Mouse (Mus musculus): ENCODE data around the gene Pcgf1. TPM values are rescaled to one million over a fixed set of nuclear protein-coding genes. Genes with fewer than 3 reads are reported as not detected.

The Pcgf1 gene
- total RNA-seq, 2 experiments from 2014 or later: 16.6 to 37.5 TPM

- ATAC-seq (ENCODE audit: poor library complexity, severe bottlenecking): peak; percentile 88
Measured at GRCm38 (mm10) chr6:83120930-83121862, 43.5 kb downstream of the Pcgf1 start, which contains the start of gene Wbp1. Gene Wbp1 (minus strand): TSS chr6:83121559.

GRCm38 (mm10) chr6:83121863-83122710 is 44.4 kb downstream of the Pcgf1 start:
- peak; percentile 30 for ATAC-seq (ENCODE audit: poor library complexity, severe bottlenecking)

- ATAC-seq (ENCODE audit: poor library complexity, severe bottlenecking): no peak
Measured at GRCm38 (mm10) chr6:83122961-83123360, 45.3 kb downstream of the Pcgf1 start.

- peak; percentile 59 for ATAC-seq (ENCODE audit: poor library complexity, severe bottlenecking)
Measured at GRCm38 (mm10) chr6:83124851-83125312, 47.2 kb downstream of the Pcgf1 start.

GRCm38 (mm10) chr6:83125331-83125730 is 47.7 kb downstream of the Pcgf1 start, which contains the start of gene Ino80b:
Gene Ino80b (minus strand): TSS chr6:83125431.
- ATAC-seq (ENCODE audit: poor library complexity, severe bottlenecking): no peak

- no peak for ATAC-seq (ENCODE audit: poor library complexity, severe bottlenecking)
Measured at GRCm38 (mm10) chr6:83127419-83127818, 49.8 kb downstream of the Pcgf1 start.

Other genes with a start within 250 kb of the Pcgf1 start
- gene Sema4f, start 138.1 kb upstream of the Pcgf1 start, total RNA-seq (2015): 1.4 and 2.5 TPM in 2 replicates
- 0.29 and 1.6 TPM in 2 replicates for gene Sema4f, start 138.1 kb upstream of the Pcgf1 start, total RNA-seq (2017)
- gene M1ap, start 131.0 kb upstream of the Pcgf1 start, total RNA-seq (2015): 0.98 and 1.1 TPM in 2 replicates
- gene M1ap, start 131.0 kb upstream of the Pcgf1 start, total RNA-seq (2017): 1.5 and 3.5 TPM in 2 replicates
- 10.2 and 12.3 TPM in 2 replicates for gene Dok1, start 44.4 kb upstream of the Pcgf1 start, total RNA-seq (2015)
- 23.5 and 26.8 TPM in 2 replicates for gene Dok1, start 44.4 kb upstream of the Pcgf1 start, total RNA-seq (2017)
- gene Loxl3, start 43.7 kb upstream of the Pcgf1 start, total RNA-seq (2015): 0.30 and 0.65 TPM in 2 replicates
- 0.44 and 1.4 TPM in 2 replicates for gene Loxl3, start 43.7 kb upstream of the Pcgf1 start, total RNA-seq (2017)
- 156 and 191 TPM in 2 replicates for gene Aup1, start 23.3 kb upstream of the Pcgf1 start, total RNA-seq (2015)
- gene Aup1, start 23.3 kb upstream of the Pcgf1 start, total RNA-seq (2017): 143 and 168 TPM in 2 replicates
- gene Htra2, start 22.6 kb upstream of the Pcgf1 start, total RNA-seq (2015): 53.9 and 55.6 TPM in 2 replicates
- gene Htra2, start 22.6 kb upstream of the Pcgf1 start, total RNA-seq (2017): 34.1 and 41.4 TPM in 2 replicates
- 2.2 and 2.3 TPM in 2 replicates for gene Dqx1, start 20.0 kb upstream of the Pcgf1 start, total RNA-seq (2015)
- 0.62 and 1.2 TPM in 2 replicates for gene Dqx1, start 20.0 kb upstream of the Pcgf1 start, total RNA-seq (2017)
- gene Tlx2, start 7.6 kb upstream of the Pcgf1 start, total RNA-seq (2015): not detected in 2 replicates
- not detected in 2 replicates for gene Tlx2, start 7.6 kb upstream of the Pcgf1 start, total RNA-seq (2017)
- not detected in 2 replicates for gene Lbx2, start 8.5 kb downstream of the Pcgf1 start, total RNA-seq (2015)
- not detected in 2 replicates for gene Lbx2, start 8.5 kb downstream of the Pcgf1 start, total RNA-seq (2017)
- 2.2 and 3.9 TPM in 2 replicates for gene Ccdc142, start 23.7 kb downstream of the Pcgf1 start, total RNA-seq (2015)
- 0.22 and 3.2 TPM in 2 replicates for gene Ccdc142, start 23.7 kb downstream of the Pcgf1 start, total RNA-seq (2017)
- 0.87 and 1.3 TPM in 2 replicates for gene Gm42688, start 23.7 kb downstream of the Pcgf1 start, total RNA-seq (2015)
- gene Gm42688, start 23.7 kb downstream of the Pcgf1 start, total RNA-seq (2017): 2.9 and 3.0 TPM in 2 replicates
- 44.5 and 45.8 TPM in 2 replicates for gene Mrpl53, start 31.2 kb downstream of the Pcgf1 start, total RNA-seq (2015)
- 20.8 and 27.7 TPM in 2 replicates for gene Mrpl53, start 31.2 kb downstream of the Pcgf1 start, total RNA-seq (2017)
- gene Mogs, start 37.6 kb downstream of the Pcgf1 start, total RNA-seq (2015): 17.5 and 21.6 TPM in 2 replicates
- 33.4 and 38.7 TPM in 2 replicates for gene Mogs, start 37.6 kb downstream of the Pcgf1 start, total RNA-seq (2017)
- 33.5 and 34.8 TPM in 2 replicates for gene Wbp1, start 43.7 kb downstream of the Pcgf1 start, total RNA-seq (2015)
- gene Wbp1, start 43.7 kb downstream of the Pcgf1 start, total RNA-seq (2017): 74.0 and 89.9 TPM in 2 replicates
- 18.8 and 19.6 TPM in 2 replicates for gene Ino80b, start 47.6 kb downstream of the Pcgf1 start, total RNA-seq (2015)
- 26.0 and 36.2 TPM in 2 replicates for gene Ino80b, start 47.6 kb downstream of the Pcgf1 start, total RNA-seq (2017)
- gene Rtkn, start 57.6 kb downstream of the Pcgf1 start, total RNA-seq (2015): 0.52 and 0.67 TPM in 2 replicates
- 0.29 and 1.2 TPM in 2 replicates for gene Rtkn, start 57.6 kb downstream of the Pcgf1 start, total RNA-seq (2017)
- not detected in 2 replicates for gene Wdr54, start 78.5 kb downstream of the Pcgf1 start, total RNA-seq (2015)
- 0.88 TPM in 1 of 2 replicates, not detected in the other for gene Wdr54, start 78.5 kb downstream of the Pcgf1 start, total RNA-seq (2017)
- not detected in 2 replicates for gene 1700003E16Rik, start 78.5 kb downstream of the Pcgf1 start, total RNA-seq (2015)
- gene 1700003E16Rik, start 78.5 kb downstream of the Pcgf1 start, total RNA-seq (2017): not detected in 2 replicates
- 30.6 and 38.8 TPM in 2 replicates for gene Dctn1, start 88.1 kb downstream of the Pcgf1 start, total RNA-seq (2015)
- 41.0 and 61.7 TPM in 2 replicates for gene Dctn1, start 88.1 kb downstream of the Pcgf1 start, total RNA-seq (2017)
- gene Slc4a5, start 142.0 kb downstream of the Pcgf1 start, total RNA-seq (2015): 0.02 TPM in 1 of 2 replicates, not detected in the other
- gene Slc4a5, start 142.0 kb downstream of the Pcgf1 start, total RNA-seq (2017): not detected in 2 replicates
- gene Mthfd2, start 248.0 kb downstream of the Pcgf1 start, total RNA-seq (2015): 33.8 and 35.7 TPM in 2 replicates
- gene Mthfd2, start 248.0 kb downstream of the Pcgf1 start, total RNA-seq (2017): 37.8 and 39.7 TPM in 2 replicates
- 163 and 172 TPM in 2 replicates for gene Mob1a, start 248.1 kb downstream of the Pcgf1 start, total RNA-seq (2015)
- 250 and 263 TPM in 2 replicates for gene Mob1a, start 248.1 kb downstream of the Pcgf1 start, total RNA-seq (2017)

All from megakaryocyte, adult 5-6 weeks (primary cell).